Mouse (Mus musculus) ES-Bruce4 (cell line): ENCODE measurements around the gene Crabp2.

Experiments
- CTCF ChIP-seq: IDR thresholded peaks from one replicate; pipeline ENCODE4 v1.8.1; 2011; ENCODE audit warnings: low read depth, low read length
- POLR2A ChIP-seq: IDR thresholded peaks from one replicate; pipeline ENCODE4 v1.8.1; 2011; ENCODE audit warnings: low read length; ENCODE audit not compliant: insufficient read depth

- no peak for TF ChIP-seq CTCF
- peak; percentile 25 for TF ChIP-seq POLR2A
These were observed 42.5 kb upstream of the Crabp2 start, which contains the start of gene Hdgf for GRCm38 (mm10) chr3:87905880-87906485.
